ENCODE assay signal across 1 mouse cellular context in the genomic region with DNA sequence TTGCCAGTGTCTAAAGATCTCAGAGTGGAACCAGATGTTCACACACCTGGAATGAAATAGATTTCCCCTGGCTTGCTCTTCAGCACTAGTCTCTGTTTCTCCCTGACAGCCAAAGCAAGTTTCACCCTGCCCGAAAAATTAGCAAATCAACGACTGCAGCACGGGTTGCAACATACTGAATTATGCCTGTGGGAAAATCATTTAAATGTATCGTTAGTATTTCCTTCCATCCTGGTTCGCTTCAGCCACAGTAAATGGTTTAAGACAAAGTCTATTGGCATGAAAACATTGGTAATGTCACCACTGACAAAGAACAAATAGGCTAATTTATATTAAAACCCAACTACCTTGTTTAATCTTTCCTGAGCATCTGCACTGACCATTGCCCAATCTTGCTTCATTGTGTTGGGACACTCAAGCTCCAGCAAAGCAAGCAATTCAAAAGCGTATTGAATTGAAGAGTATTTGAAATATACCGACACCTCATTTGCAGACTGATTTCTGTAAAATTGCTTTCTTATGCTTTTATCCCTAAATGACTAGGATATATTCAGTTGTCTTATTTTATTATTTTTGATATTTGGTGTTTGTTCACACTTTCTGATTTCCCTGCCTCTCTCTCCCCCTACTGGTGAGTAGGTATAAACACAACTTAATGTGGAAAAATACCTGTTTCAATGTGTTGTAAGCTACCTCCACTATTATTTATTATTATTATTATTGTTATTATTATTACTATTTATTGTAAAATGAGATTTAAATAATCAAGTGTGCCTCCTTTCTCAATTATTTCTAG.
TF ChIP-seq lines count a peak whose summit lies in the region.

No protein-coding gene starts in this region.

TF ChIP-seq in MEL, 35 proteins besides CTCF, POLR2A, EP300 and RAD21 (continued from another document):
- TF ChIP-seq MXI1 (IDR thresholded peaks at IDR 0.05; ENCODE audit: low read depth, low read length), result no peak
